Mouse (Mus musculus) liver, embryonic 13.5 days (tissue): ENCODE results near the gene Igfals. TPM values are rescaled to one million over a fixed set of nuclear protein-coding genes. Genes with fewer than 3 reads are reported as not detected.

Experiments used
- ATAC-seq: fragments of 200-750 bp; cut with Nextera tagmentation; 2 replicates; pipeline ENCODE4 v1.8.0; 2017; ENCODE audit warnings: low read depth, mild to moderate bottlenecking, moderate number of reproducible peaks, moderate library complexity
- DNase-seq: peaks from one replicate; pipeline ENCODE4 v3.0.0; 2022
- H3K27ac ChIP-seq: fragments of 300-500 bp; sonication (generic); 2 replicates; pipeline ENCODE4 v1.5.1; 2015; ENCODE audit warnings: moderate library complexity, mild to moderate bottlenecking, inconsistent platforms
- H3K27me3 ChIP-seq: fragments of 300-500 bp; sonication (generic); 2 replicates; pipeline ENCODE4 v1.6.1; 2015; ENCODE audit warnings: mild to moderate bottlenecking, inconsistent platforms
- H3K36me3 ChIP-seq: fragments of 300-500 bp; sonication (generic); 2 replicates; pipeline ENCODE4 v1.6.1; 2015; ENCODE audit warnings: mild to moderate bottlenecking, inconsistent platforms
- H3K4me1 ChIP-seq: fragments of 300-500 bp; sonication (generic); replicated peaks from 2 replicates; pipeline ENCODE4 v1.6.1; 2015; ENCODE audit warnings: inconsistent platforms
- H3K4me2 ChIP-seq: fragments of 300-500 bp; sonication (generic); 2 replicates; pipeline ENCODE4 v1.6.1; 2015; ENCODE audit warnings: inconsistent platforms, mild to moderate bottlenecking, moderate library complexity
- H3K4me3 ChIP-seq: fragments of 300-500 bp; sonication (generic); replicated peaks from 2 replicates; pipeline ENCODE4 v1.5.1; 2015; ENCODE audit warnings: mild to moderate bottlenecking, inconsistent platforms
- H3K9ac ChIP-seq: fragments of 300-500 bp; sonication (generic); 2 replicates; pipeline ENCODE4 v1.6.1; 2015; ENCODE audit warnings: mild to moderate bottlenecking, inconsistent platforms
- H3K9me3 ChIP-seq: fragments of 300-500 bp; sonication (generic); replicated peaks from 2 replicates; pipeline ENCODE4 v1.6.1; 2016; ENCODE audit warnings: inconsistent platforms
- WGBS: fragments of 180-500 bp; shearing (Covaris S2); methylation state at CpG from one replicate; pipeline ENCODE4 v1.1.7; 2015; ENCODE audit not compliant: insufficient replicate concordance; 5-methylcytosine and 5-hydroxymethylcytosine counted together
- polyA plus RNA-seq: library from polyadenylated mRNA; unstranded; fragments of >200 nt; fragmentation: Nextera tagmentation; extraction: Ambion mirVana; gene quantifications from 2 replicates; pipeline ENCODE4 v1.2.1, GENCODE M21; 2015

The Igfals gene
- polyA plus RNA-seq, 1 experiment from 2014 or later, result 5.1 TPM

DNA sequence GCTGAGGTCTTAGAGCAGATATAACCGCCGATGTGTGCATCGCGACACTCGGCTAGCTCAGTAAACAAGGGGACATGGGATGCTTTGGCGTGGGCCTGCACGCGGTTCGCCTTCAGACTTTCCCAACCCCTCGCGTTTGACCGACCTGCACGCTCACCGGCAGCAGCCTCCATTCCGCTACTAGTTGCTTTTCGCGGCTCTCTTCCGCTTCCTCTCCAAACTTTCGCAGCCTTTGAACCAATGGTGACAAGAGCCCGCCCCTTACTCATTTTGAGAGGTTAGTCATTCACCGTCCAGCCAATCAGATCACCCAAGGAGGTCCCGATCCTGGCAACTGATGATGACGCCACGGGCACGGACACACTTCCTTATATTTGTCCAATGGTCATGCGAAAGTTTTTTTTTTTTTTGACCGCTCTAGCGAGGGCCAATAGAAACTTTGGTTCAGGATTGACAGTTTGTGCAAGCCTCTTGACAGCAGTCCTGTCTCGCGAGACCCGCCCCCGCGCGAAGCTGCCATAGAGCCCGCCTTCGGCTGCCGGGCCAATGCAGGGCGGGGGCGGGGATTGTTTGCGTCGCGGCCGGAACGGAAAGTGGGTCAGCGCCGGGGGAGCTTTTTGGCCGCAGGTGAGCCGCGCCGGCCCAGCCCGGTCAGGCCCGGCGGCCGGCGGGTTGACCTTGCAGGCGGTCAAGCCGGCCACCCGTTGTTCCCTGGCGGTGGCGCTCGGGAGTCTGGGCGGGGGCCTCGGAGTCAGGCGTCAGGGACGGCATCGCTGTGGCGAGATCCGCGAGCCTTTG lies 20.5 kb downstream of the Igfals start, which contains the start of the genes Nubp2 and Spsb3:
Gene Nubp2, minus strand, starts transcription at position 216 of the 798 bp plus-strand sequence.
Gene Spsb3, plus strand, starts transcription at position 510 of the 798 bp plus-strand sequence.
- Histone ChIP-seq H3K4me1 (peaks cover 63% of the 10 kb centered on the region), H3K4me3 (peak within 1 kb of the TSS; percentile 99), H3K4me2 (peak within 1 kb of the TSS; percentile 95), H3K27me3 (no peaks in the 10 kb centered on the region), H3K9me3 (no peaks in the 10 kb centered on the region), H3K27ac (peak within 1 kb of the TSS; percentile 93), H3K9ac (peak within 1 kb of the TSS; percentile 98), H3K36me3 (peaks cover 65% of the 10 kb centered on the region)
- DNase-seq, result peak; percentile 96
- ATAC-seq, result peak; percentile 93
- WGBS, result under 1% methylated on average over 69 of the region's 69 CpGs

DNA sequence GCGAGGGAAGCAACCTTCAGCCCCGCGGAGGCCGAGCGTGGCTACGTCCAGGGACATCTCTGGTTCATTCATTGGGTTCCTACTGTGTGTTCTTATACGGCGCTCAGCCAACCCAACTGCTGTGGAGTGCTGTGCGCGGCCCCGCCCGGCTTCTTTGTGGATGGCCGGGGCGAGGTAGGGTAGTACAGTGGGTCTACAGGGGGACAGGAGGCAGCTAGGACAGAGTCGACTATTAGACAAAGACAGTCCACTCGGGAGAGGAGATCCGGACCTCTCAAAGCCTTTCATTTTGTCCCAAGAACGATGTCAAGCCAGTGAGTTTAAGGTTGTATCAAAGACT lies 21.1 kb downstream of the Igfals start:
- peaks cover 69% of the 10 kb centered on the region for H3K36me3 ChIP-seq
- WGBS, result under 1% methylated on average over 18 of the region's 18 CpGs
- no peaks in the 10 kb centered on the region for H3K27me3 ChIP-seq
- peak overlapping the region; percentile 93 for H3K4me2 ChIP-seq
- H3K9ac ChIP-seq, result peak overlapping the region; percentile 98
- peaks cover 60% of the 10 kb centered on the region for H3K4me1 ChIP-seq
- H3K9me3 ChIP-seq, result no peaks in the 10 kb centered on the region
- H3K4me3 ChIP-seq, result peak overlapping the region; percentile 99
- H3K27ac ChIP-seq, result peak overlapping the region; percentile 93
- no peak for DNase-seq
- ATAC-seq, result peak; percentile 44

DNA sequence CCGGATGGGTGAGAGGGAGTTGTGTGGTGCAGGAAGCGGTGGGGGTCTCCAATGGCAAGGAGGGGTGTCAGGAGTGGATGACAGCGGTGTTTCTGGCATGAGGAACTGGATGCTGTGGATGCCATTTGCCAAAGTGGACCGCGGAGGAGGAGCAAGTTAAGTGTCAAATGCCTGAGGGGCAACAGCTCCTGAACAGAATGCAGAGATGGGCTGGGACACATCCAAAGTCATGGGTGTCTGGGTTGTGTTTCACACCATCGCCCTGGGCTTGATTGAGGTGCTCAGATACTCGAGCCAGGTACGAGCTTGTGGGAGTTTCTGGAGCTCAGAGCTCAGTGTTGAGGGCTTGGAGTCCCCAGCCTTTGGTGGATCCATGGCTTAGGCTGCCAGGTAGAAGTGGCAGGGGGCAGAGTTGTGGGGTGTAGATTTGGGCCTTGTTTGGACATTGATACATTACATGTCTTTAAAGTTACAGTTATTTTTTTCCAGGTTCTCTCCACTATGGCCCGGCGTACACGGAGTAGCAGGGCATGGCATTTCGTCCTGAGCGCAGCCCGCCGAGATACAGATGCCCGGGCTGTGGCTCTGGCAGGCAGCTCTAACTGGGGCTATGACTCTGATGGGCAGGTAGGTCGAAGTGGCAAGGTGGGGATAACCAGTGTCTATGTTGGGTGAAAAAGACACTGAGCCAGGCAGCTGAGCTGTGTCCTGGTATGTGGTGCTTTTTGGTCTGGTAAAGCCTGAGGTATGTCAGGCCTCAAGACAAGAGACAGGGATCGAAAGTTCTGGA lies 21.7 kb downstream of the Igfals start:
- H3K36me3 ChIP-seq, result peaks cover 69% of the 10 kb centered on the region
- H3K9ac ChIP-seq, result peak overlapping the region; percentile 98
- H3K4me3 ChIP-seq, result peak overlapping the region; percentile 99
- WGBS, result 57% methylated on average over 18 of the region's 18 CpGs
- peak overlapping the region; percentile 93 for H3K4me2 ChIP-seq
- peak overlapping the region; percentile 93 for H3K27ac ChIP-seq
- no peaks in the 10 kb centered on the region for H3K9me3 ChIP-seq
- DNase-seq (no peak), ATAC-seq (no peak)
- H3K27me3 ChIP-seq, result no peaks in the 10 kb centered on the region
- H3K4me1 ChIP-seq, result peaks cover 58% of the 10 kb centered on the region

DNA sequence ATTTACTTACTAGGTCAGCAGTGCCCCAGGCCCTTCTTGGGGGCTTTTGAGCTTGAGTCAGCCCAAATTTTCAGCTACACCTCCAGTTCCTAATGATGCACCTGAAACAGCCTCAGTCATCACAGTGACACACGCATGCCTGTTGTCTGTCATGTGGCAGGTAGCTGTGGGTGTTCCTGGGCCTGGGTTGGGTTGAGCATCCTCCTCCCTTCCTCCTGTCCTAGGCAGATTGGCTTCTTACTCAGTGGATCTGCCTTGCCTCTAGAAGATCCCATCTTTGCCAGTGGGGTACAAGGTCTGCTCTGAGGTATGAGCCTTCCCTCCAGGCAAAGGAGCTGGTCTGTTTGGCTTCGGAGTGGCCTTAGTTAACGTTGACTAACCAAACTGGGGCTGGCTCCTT lies 23.1 kb downstream of the Igfals start:
- WGBS, result 75% methylated on average over 3 of the region's 3 CpGs
- ATAC-seq, result no peak
- H3K4me1 ChIP-seq, result peaks cover 64% of the 10 kb centered on the region

GRCm38 (mm10) chr17:24890151-24891092 lies 24.6 kb downstream of the Igfals start:
- no peak for DNase-seq
- H3K27me3 ChIP-seq, result no peaks in the 10 kb centered on the region
- peak overlapping the region; percentile 40 for H3K27ac ChIP-seq
- H3K9ac ChIP-seq, result 0 out of 2 replicates have a peak overlapping the region, but pooled peaks have one; percentile 31
- H3K4me1 ChIP-seq, result peaks cover 57% of the 10 kb centered on the region
- ATAC-seq, result no peak
- H3K4me3 ChIP-seq, result no peak overlapping the region
- peaks cover 57% of the 10 kb centered on the region for H3K36me3 ChIP-seq
- H3K4me2 ChIP-seq, result no peak overlapping the region
- WGBS, result 85% methylated on average over 19 of the region's 19 CpGs
- H3K9me3 ChIP-seq, result no peaks in the 10 kb centered on the region

More for the DNA sequence above, 23.1 kb downstream of the Igfals start:
- H3K4me3 ChIP-seq, result peak overlapping the region; percentile 99
- H3K27me3 ChIP-seq, result no peaks in the 10 kb centered on the region
- peak overlapping the region; percentile 93 for H3K27ac ChIP-seq
- H3K9ac ChIP-seq, result peak overlapping the region; percentile 98; the same call in 1 of the 2 replicates
- H3K36me3 ChIP-seq, result peaks cover 69% of the 10 kb centered on the region
- H3K4me2 ChIP-seq, result peak overlapping the region; percentile 93
- DNase-seq, result no peak
- no peaks in the 10 kb centered on the region for H3K9me3 ChIP-seq

GRCm38 (mm10) chr17:24891321-24891720 lies 25.5 kb downstream of the Igfals start:
- DNase-seq (no peak), ATAC-seq (no peak)
- H3K9me3 ChIP-seq, result no peaks in the 10 kb centered on the region
- peaks cover 62% of the 10 kb centered on the region for H3K4me1 ChIP-seq
- 87% methylated on average over 13 of the region's 13 CpGs for WGBS
- peak overlapping the region; percentile 48; the same call in 1 of the 2 replicates for H3K27ac ChIP-seq
- H3K27me3 ChIP-seq, result no peaks in the 10 kb centered on the region
- H3K4me3 ChIP-seq, result no peak overlapping the region
- H3K9ac ChIP-seq, result no peak overlapping the region
- peaks cover 57% of the 10 kb centered on the region for H3K36me3 ChIP-seq
- no peak overlapping the region for H3K4me2 ChIP-seq

DNA sequence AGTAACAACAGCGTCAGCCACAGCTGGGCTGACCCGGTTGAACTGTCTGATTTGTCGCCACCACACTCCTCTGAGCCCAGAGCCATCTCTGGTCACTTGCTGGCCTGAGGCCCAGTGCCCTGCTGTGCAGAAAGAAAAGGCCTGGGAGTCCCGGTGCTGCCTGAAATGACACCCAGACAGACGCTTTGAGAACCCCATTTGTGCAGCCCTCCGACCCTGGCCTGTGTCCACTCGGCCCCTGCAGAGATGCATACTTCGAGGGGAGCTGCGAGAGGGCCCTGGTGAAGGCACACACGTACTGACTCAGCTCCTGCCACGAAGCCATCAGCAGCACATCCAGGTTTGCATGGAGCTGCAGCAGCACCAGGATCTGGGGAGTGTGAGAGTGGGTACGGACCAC lies 27.0 kb downstream of the Igfals start:
- Histone ChIP-seq H3K4me3 (no peak overlapping the region), H3K27ac (0 out of 2 replicates have a peak overlapping the region, but pooled peaks have one; percentile 1), H3K4me1 (peaks cover 66% of the 10 kb centered on the region), H3K9me3 (no peaks in the 10 kb centered on the region), H3K9ac (no peak overlapping the region), H3K36me3 (peaks cover 68% of the 10 kb centered on the region), H3K4me2 (no peak overlapping the region; the same call in 1 of the 2 replicates), H3K27me3 (no peaks in the 10 kb centered on the region)
- 84% methylated on average over 12 of the region's 12 CpGs for WGBS
- DNase-seq (no peak), ATAC-seq (no peak)

GRCm38 (mm10) chr17:24893276-24893675 lies 27.5 kb downstream of the Igfals start:
- ATAC-seq, result no peak
- Histone ChIP-seq H3K27ac (0 out of 2 replicates have a peak overlapping the region, but pooled peaks have one; percentile 90), H3K4me1 (peaks cover 66% of the 10 kb centered on the region), H3K36me3 (peaks cover 73% of the 10 kb centered on the region), H3K9me3 (no peaks in the 10 kb centered on the region), H3K27me3 (no peaks in the 10 kb centered on the region), H3K4me3 (peak overlapping the region; percentile 95), H3K9ac (peak overlapping the region; percentile 95), H3K4me2 (peak overlapping the region; percentile 96)
- no peak for DNase-seq
- WGBS, result 94% methylated on average over 2 of the region's 2 CpGs

DNA sequence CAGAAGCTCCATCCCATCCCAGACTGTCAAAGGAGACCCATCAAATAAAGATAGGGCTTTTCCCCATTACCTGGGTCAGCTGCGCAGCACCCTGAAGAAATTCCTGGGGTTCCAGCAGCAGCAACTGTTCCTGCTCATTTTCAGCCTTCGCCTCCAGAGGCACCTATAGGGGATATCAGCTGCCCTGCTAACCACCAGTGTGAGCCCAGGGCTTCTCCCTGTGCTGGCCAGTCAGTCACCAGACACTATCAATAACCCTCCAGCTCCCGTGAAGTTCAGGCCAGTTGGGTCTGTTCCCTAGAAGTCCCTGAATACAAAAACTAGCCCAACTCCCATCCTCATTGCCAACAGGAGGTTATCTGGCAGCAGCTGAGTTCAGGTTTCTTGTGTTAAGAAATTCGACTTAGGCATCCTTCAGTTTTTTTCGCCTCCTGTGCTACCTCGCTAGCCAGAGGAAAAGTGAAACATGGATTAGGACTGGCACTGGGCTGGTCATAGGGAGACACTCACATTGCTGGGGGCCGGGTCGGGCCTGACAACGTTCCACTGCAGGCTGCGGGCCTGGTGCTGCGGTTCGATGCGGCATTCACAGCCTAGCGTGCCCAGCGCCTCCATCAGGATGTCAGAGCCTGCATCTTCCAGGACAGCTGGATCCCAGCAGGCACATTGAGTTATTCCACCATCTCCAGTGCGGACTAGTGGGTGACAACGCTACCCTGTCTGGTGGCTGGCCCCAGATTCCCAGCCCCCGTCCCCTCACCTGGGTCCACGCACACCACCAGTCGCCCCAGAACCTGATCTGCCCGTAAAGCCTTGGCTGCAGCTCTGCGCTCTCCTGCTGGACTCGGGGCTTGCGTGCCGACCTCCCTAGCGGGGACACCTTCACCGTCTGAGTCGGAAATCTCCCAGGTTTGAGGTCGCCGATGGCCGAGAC lies 28.5 kb downstream of the Igfals start:
- H3K4me2 ChIP-seq, result peak overlapping the region; percentile 96
- no peak for DNase-seq
- peak overlapping the region; percentile 95 for H3K4me3 ChIP-seq
- peak overlapping the region; percentile 95 for H3K9ac ChIP-seq
- 6% methylated on average over 31 of the region's 31 CpGs for whole genome bisulfite sequencing
- H3K27me3 ChIP-seq, result no peaks in the 10 kb centered on the region
- peaks cover 73% of the 10 kb centered on the region for H3K36me3 ChIP-seq
- peaks cover 62% of the 10 kb centered on the region for H3K4me1 ChIP-seq
- peak; percentile 26 for ATAC-seq
- H3K9me3 ChIP-seq, result no peaks in the 10 kb centered on the region
- H3K27ac ChIP-seq, result peak overlapping the region; percentile 90
